Mouse (Mus musculus): ENCODE measurements around the gene Kcnc4.

- TF ChIP-seq POLR2A (IDR thresholded peaks at IDR 0.05; ENCODE audit: low read depth, low read length), result no peak
- TF ChIP-seq CTCF (IDR thresholded peaks at IDR 0.05; ENCODE audit: borderline replicate concordance, insufficient read depth, low read length), result no peak
These were observed 17.2 kb downstream of the Kcnc4 start for GRCm38 (mm10) chr3:107442191-107442590.
